Mouse (Mus musculus) hindbrain, postnatal 0 days (tissue): Measurements from ENCODE around the gene Ryr3. TPM values are rescaled to one million over a fixed set of nuclear protein-coding genes. Genes with fewer than 3 reads are reported as not detected.

ENCODE experiments used
- ATAC-seq: fragments of 200-750 bp; cut with Nextera tagmentation; 2 replicates; pipeline ENCODE4 v1.8.0; 2017; ENCODE audit warnings: mild to moderate bottlenecking, moderate TSS enrichment, moderate library complexity
- DNase-seq: peaks from one replicate; pipeline ENCODE4 v3.0.0-alpha.2; 2015; ENCODE audit warnings: low spot score
- H3K27ac ChIP-seq: fragments of 300-500 bp; sonication (generic); 2 replicates; pipeline ENCODE4 v1.5.1; 2014; ENCODE audit warnings: mild to moderate bottlenecking
- H3K27me3 ChIP-seq: fragments of 300-500 bp; sonication (generic); 2 replicates; pipeline ENCODE4 v1.6.1; 2014; ENCODE audit warnings: low read length, mixed read lengths; ENCODE audit not compliant: insufficient read depth
- H3K36me3 ChIP-seq: fragments of 300-500 bp; sonication (generic); 2 replicates; pipeline ENCODE4 v1.6.1; 2014; ENCODE audit warnings: low read length, mixed read lengths; ENCODE audit not compliant: insufficient read depth
- H3K4me1 ChIP-seq: fragments of 300-500 bp; sonication (generic); 2 replicates; pipeline ENCODE4 v1.6.1; 2014; ENCODE audit warnings: antibody characterized with exemption, low read length, mixed read lengths; ENCODE audit not compliant: insufficient read depth
- H3K4me2 ChIP-seq: fragments of 300-500 bp; sonication (generic); 2 replicates; pipeline ENCODE4 v1.6.1; 2014; ENCODE audit warnings: low read depth, mild to moderate bottlenecking, low read length, moderate library complexity, mixed read lengths
- H3K4me3 ChIP-seq: fragments of 300-500 bp; sonication (generic); 2 replicates; pipeline ENCODE4 v1.5.1; 2014; ENCODE audit warnings: low read length
- H3K9ac ChIP-seq: fragments of 300-500 bp; sonication (generic); replicated peaks from 2 replicates; pipeline ENCODE4 v1.6.1; 2014; ENCODE audit warnings: mild to moderate bottlenecking, low read length, moderate library complexity, mixed read lengths
- H3K9me3 ChIP-seq: fragments of 300-500 bp; sonication (generic); 2 replicates; pipeline ENCODE4 v1.6.1; 2016; ENCODE audit warnings: low read length, mixed read lengths
- CTCF ChIP-seq: IDR thresholded peaks from 2 replicates; pipeline ENCODE4 v1.5.1; 2016; ENCODE audit warnings: antibody characterized with exemption, control low read depth, low read depth
- WGBS: fragments of 180-500 bp; shearing (Covaris S2); extraction: QIAGEN DNeasy Blood & Tissue Kit; methylation state at CpG from one replicate; pipeline ENCODE4 v1.1.7; 2014; 5-methylcytosine and 5-hydroxymethylcytosine counted together
- polyA plus RNA-seq: library from polyadenylated mRNA; unstranded; fragments of >200 nt; fragmentation: Nextera tagmentation; extraction: Ambion mirVana; gene quantifications from 2 replicates; pipeline ENCODE4 v1.2.1, GENCODE M21; 2015
- total RNA-seq: library from RNA; depleted of rRNA; stranded (reverse); fragments of >200 nt; gene quantifications from 2 replicates; pipeline ENCODE4 v1.2.3, GENCODE M21; 2014

Ryr3 gene
- total and polyA plus RNA-seq, 2 experiments from 2014 or later: 5.7 to 12.7 TPM

DNA sequence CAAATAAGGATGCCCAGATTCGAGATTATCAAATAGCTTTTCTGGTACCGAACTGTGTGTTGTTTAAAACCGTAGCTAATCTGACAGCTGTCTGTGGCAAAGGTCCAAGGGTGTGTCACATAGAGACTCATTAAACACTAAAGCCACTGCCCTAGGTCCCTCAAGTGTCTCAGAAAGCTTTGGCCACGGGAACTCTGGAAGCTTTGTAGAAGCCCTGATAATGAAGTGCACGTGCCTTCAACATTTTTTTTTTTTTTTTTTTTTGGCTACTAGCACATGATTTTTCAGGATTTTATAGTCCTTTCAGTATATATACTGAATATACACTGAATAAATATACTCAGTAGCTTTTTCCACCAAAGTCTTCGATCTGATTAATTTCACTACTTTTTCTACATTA, 489.1 kb downstream of the Ryr3 start:
- no peak overlapping the region for H3K27ac ChIP-seq
- DNase-seq (peak; percentile 33), ATAC-seq (no peak)
- TF ChIP-seq CTCF: no peak
- H3K9me3 ChIP-seq: no peaks in the 10 kb centered on the region
- no peaks in the 10 kb centered on the region for H3K4me1 ChIP-seq
- H3K36me3 ChIP-seq: no peaks in the 10 kb centered on the region
- H3K4me2 ChIP-seq: no peak overlapping the region
- 44% methylated on average over 6 of the region's 6 CpGs for WGBS
- no peak overlapping the region for H3K9ac ChIP-seq
- no peaks in the 10 kb centered on the region for H3K27me3 ChIP-seq
- H3K4me3 ChIP-seq: no peak overlapping the region

DNA sequence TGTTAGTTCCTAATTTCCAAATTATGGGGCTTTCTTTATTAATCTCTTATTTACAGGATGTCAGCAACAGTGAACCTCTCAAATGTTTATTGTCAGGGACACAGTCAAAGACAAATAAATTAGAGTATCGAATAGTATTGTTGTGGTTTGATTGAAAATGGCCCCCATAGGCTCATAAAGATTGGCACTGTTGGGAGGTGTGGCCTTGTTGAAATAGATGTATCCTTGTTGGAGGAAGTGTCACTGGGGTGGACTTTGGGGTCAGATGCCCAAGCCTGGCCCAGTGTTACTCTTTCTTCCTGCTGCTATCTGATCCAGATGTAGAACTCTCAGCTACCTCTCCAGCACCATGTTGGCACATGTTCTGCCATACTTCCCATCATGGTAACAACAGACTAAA, 495.7 kb downstream of the Ryr3 start:
- no peak overlapping the region for H3K4me2 ChIP-seq
- H3K27me3 ChIP-seq: no peaks in the 10 kb centered on the region
- H3K36me3 ChIP-seq: no peaks in the 10 kb centered on the region
- DNase-seq (no peak), ATAC-seq (no peak)
- no peak for TF ChIP-seq CTCF
- no peaks in the 10 kb centered on the region for H3K9me3 ChIP-seq
- 80% methylated on average over 1 of the region's 1 CpGs for WGBS
- no peak overlapping the region for H3K27ac ChIP-seq
- no peaks in the 10 kb centered on the region for H3K4me1 ChIP-seq
- H3K9ac ChIP-seq: no peak overlapping the region
- H3K4me3 ChIP-seq: no peak overlapping the region

DNA sequence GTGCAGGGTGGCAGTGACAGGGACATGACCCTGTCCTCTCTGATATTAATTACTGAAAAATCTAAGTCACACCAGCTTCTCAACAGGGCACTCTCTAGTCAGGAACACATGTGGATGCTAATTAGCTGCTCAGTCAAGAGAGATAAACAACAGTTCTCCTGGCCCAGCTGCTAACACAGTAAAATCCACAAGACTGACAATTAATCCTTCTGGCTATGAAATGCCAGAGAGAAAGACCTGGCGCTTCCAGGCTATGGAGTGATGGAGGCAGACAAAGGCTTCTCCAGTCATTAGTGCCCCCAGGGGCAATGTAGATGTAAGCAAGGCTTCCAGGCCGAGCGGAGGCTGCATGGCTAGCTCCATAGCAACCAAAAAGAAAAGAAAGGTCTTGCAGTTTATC, 496.2 kb downstream of the Ryr3 start:
- Histone ChIP-seq H3K4me1 (no peaks in the 10 kb centered on the region), H3K9ac (no peak overlapping the region), H3K9me3 (no peaks in the 10 kb centered on the region), H3K27ac (no peak overlapping the region), H3K36me3 (no peaks in the 10 kb centered on the region), H3K4me3 (no peak overlapping the region), H3K4me2 (no peak overlapping the region), H3K27me3 (no peaks in the 10 kb centered on the region)
- WGBS: 10% methylated on average over 3 of the region's 3 CpGs
- DNase-seq (peak; percentile 41), ATAC-seq (peak; percentile 80)
- no peak for TF ChIP-seq CTCF

DNA sequence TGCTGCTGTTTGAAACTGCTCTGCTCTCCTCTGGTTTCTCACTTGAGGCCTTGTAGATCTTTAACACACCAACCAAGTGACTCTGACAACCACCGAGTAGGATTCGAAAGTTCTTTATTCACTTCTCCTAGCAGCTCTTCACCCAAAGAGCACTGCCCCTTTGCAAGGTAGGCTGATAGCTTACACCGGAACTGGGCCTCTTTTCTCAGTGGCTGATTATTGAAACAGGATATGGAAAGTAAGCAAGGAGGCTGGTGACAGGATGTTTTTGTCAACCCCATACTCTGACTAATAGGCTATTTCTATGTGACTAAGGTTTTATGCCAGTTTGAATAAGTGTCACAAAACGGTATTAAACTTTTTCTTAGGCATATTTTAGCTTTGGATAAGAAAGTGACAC, 502.2 kb downstream of the Ryr3 start:
- no peak for TF ChIP-seq CTCF

DNA sequence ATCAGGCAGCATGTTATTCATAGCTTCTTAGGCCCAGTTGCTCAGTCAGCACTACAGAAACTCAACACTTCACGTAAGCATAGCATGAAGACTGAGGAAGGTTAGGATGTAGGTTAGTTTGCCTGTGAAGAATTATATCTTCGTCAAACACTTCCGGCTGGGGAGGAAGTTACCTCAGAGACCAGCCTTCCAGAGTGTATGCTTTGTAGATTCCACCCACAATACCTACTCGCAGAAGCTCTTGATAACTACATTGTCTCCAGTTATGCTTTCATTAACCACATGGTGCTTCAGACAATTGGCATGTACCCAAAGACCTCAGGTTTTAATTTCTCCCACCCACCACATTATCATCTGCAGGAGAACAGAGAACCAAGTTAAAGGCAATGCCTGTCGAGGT, 535.1 kb downstream of the Ryr3 start:
- no peak for TF ChIP-seq CTCF
- no peaks in the 10 kb centered on the region for H3K27me3 ChIP-seq
- no peak overlapping the region for H3K4me2 ChIP-seq
- no peak overlapping the region for H3K4me3 ChIP-seq
- no peaks in the 10 kb centered on the region for H3K36me3 ChIP-seq
- DNase-seq (no peak), ATAC-seq (no peak)
- WGBS: 75% methylated on average over 5 of the region's 5 CpGs
- H3K27ac ChIP-seq: no peak overlapping the region
- no peaks in the 10 kb centered on the region for H3K9me3 ChIP-seq
- no peak overlapping the region for H3K9ac ChIP-seq
- H3K4me1 ChIP-seq: no peaks in the 10 kb centered on the region

More for the DNA sequence above, 502.2 kb downstream of the Ryr3 start:
- Histone ChIP-seq H3K4me1 (no peaks in the 10 kb centered on the region), H3K27ac (no peak overlapping the region), H3K4me2 (no peak overlapping the region), H3K9me3 (no peaks in the 10 kb centered on the region), H3K9ac (no peak overlapping the region), H3K27me3 (no peaks in the 10 kb centered on the region), H3K36me3 (no peaks in the 10 kb centered on the region), H3K4me3 (no peak overlapping the region)
- WGBS: 82% methylated on average over 4 of the region's 4 CpGs
- DNase-seq (no peak), ATAC-seq (no peak)

DNA sequence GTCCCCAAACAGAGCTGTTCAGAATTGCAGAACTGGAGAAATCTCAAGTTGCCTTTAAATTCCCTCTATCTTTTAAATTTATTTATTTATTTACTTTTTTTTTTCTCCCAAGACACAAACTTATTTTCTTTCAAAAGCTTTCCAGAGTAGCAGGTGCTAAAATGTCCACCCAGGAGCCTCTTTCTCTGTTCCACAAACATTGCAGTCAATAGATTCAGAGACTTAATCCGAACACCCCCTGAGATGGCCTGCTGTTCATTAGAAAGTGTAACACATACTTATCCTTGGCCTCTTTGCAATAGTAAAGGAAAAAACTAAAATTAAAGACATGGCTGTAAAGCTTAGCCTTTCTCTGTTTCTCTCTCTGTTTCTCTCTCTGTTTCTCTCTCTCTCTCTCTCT, 539.6 kb downstream of the Ryr3 start:
- Histone ChIP-seq H3K9me3 (no peaks in the 10 kb centered on the region), H3K36me3 (no peaks in the 10 kb centered on the region), H3K27me3 (no peaks in the 10 kb centered on the region), H3K4me3 (no peak overlapping the region), H3K4me2 (no peak overlapping the region), H3K9ac (no peak overlapping the region), H3K4me1 (no peaks in the 10 kb centered on the region), H3K27ac (no peak overlapping the region)
- no peak for ATAC-seq
- no peak for DNase-seq
- WGBS: 41% methylated on average over 1 of the region's 1 CpGs
- no peak for TF ChIP-seq CTCF

DNA sequence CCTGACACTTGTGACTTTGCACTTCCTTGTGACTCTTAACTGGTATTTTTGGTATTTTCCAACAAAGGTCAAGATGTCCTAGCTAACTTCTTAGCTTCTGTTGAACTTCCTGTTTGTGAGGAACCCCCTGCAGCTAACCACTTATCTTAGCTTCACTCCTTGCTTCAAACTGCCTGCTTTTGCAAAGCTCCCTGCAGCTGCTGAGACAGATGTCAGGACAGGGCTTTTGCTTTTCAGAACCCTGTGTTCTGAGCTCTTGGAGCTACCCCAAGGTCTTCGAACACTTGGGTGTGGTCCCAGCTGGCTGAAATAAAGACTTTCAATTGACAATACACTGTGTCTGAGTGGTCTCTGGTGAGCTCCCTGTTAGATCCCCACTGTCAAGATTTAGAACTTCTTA, 540.2 kb downstream of the Ryr3 start:
- TF ChIP-seq CTCF: no peak
- Histone ChIP-seq H3K9me3 (no peaks in the 10 kb centered on the region), H3K4me2 (no peak overlapping the region), H3K9ac (no peak overlapping the region), H3K4me1 (no peaks in the 10 kb centered on the region), H3K36me3 (no peaks in the 10 kb centered on the region), H3K27me3 (no peaks in the 10 kb centered on the region), H3K27ac (no peak overlapping the region), H3K4me3 (no peak overlapping the region)
- DNase-seq: no peak
- WGBS: 34% methylated on average over 1 of the region's 1 CpGs
- no peak for ATAC-seq
